Mouse (Mus musculus) adrenal gland, postnatal 36 days (tissue): Measurements from ENCODE around the gene Mylk2. TPM values are rescaled to one million over a fixed set of nuclear protein-coding genes. Genes with fewer than 3 reads are reported as not detected.
A peak's percentile ranks its signal among the peaks of the same experiment; 100 is the strongest.

Experiments used
- DNase-seq, 2 experiments: peaks; one replicate each; pipeline ENCODE4 v3.0.0; 2021; ENCODE audit warnings: mixed read lengths in 1 of 2
- long read RNA-seq, 2 experiments: library from polyadenylated mRNA; stranded (forward); transcript quantifications; one replicate each; pipeline ENCODE4 v2.0.0; 2021; ENCODE audit warnings: borderline sequencing depth in 2 of 2
- total RNA-seq, 2 experiments: library from RNA; stranded (reverse); gene quantifications; 2 replicates each; pipeline ENCODE4 v1.2.3; 2021

The Mylk2 gene
- not detected for total RNA-seq
- long read RNA-seq, experiment 1: 0 reads
- long read RNA-seq, experiment 2: 0 reads

GRCm38 (mm10) chr2:152911031-152911430, at the start of gene Mylk2:
TSS of gene Mylk2 (plus strand) at chr2:152911352.
- DNase-seq: no peak

GRCm38 (mm10) chr2:152861891-152862290, 49.3 kb upstream of the Mylk2 start:
- no peak for DNase-seq

- no peak for DNase-seq
These were observed 48.5 kb upstream of the Mylk2 start for GRCm38 (mm10) chr2:152862638-152863037.

GRCm38 (mm10) chr2:152863346-152863745, 47.8 kb upstream of the Mylk2 start:
- no peak for DNase-seq

- no peak for DNase-seq
These were observed 32.9 kb upstream of the Mylk2 start for GRCm38 (mm10) chr2:152878239-152878638.

GRCm38 (mm10) chr2:152880898-152881297, 30.3 kb upstream of the Mylk2 start:
- no peak for DNase-seq

- no peak for DNase-seq
These were observed 27.0 kb upstream of the Mylk2 start for GRCm38 (mm10) chr2:152884101-152884645.

- no peak for DNase-seq
These were observed 23.9 kb upstream of the Mylk2 start for GRCm38 (mm10) chr2:152887230-152887629.

GRCm38 (mm10) chr2:152888774-152889173, 22.4 kb upstream of the Mylk2 start:
- DNase-seq: no peak

GRCm38 (mm10) chr2:152895834-152896233, 15.3 kb upstream of the Mylk2 start:
- no peak for DNase-seq

GRCm38 (mm10) chr2:152896926-152897325, 14.2 kb upstream of the Mylk2 start:
- DNase-seq: no peak

- no peak for DNase-seq
These were observed 12.1 kb upstream of the Mylk2 start for GRCm38 (mm10) chr2:152899011-152899410.

- no peak for DNase-seq
These were observed 9.9 kb upstream of the Mylk2 start for GRCm38 (mm10) chr2:152901296-152901695.

GRCm38 (mm10) chr2:152902658-152903057, 8.5 kb upstream of the Mylk2 start:
- no peak for DNase-seq

GRCm38 (mm10) chr2:152903586-152903985, 7.6 kb upstream of the Mylk2 start:
- peak; percentile 84 to 90 for DNase-seq

- DNase-seq: no peak
These were observed 7.0 kb upstream of the Mylk2 start for GRCm38 (mm10) chr2:152904127-152904643.

GRCm38 (mm10) chr2:152905036-152905829, 5.9 kb upstream of the Mylk2 start:
- no peak for DNase-seq

GRCm38 (mm10) chr2:152906274-152907037, 4.7 kb upstream of the Mylk2 start:
- DNase-seq: no peak

- no peak for DNase-seq
These were observed 3.8 kb upstream of the Mylk2 start for GRCm38 (mm10) chr2:152907114-152907943.

GRCm38 (mm10) chr2:152909848-152910247, 1.3 kb upstream of the Mylk2 start:
- DNase-seq: no peak

- no peak for DNase-seq
These were observed 280 bp downstream of the Mylk2 start for GRCm38 (mm10) chr2:152911432-152911831.

- DNase-seq: no peak
These were observed 2.3 kb downstream of the Mylk2 start for GRCm38 (mm10) chr2:152913471-152913870.
